Mouse (Mus musculus): ENCODE data around the gene Klhl28. TPM values are rescaled to one million over a fixed set of nuclear protein-coding genes. Genes with fewer than 3 reads are reported as not detected.

Gene Klhl28
- polyA plus RNA-seq (2014; fragmentation: Nextera tagmentation; extraction: Ambion mirVana), result 13.1 and 15.1 TPM in 2 replicates

DNA sequence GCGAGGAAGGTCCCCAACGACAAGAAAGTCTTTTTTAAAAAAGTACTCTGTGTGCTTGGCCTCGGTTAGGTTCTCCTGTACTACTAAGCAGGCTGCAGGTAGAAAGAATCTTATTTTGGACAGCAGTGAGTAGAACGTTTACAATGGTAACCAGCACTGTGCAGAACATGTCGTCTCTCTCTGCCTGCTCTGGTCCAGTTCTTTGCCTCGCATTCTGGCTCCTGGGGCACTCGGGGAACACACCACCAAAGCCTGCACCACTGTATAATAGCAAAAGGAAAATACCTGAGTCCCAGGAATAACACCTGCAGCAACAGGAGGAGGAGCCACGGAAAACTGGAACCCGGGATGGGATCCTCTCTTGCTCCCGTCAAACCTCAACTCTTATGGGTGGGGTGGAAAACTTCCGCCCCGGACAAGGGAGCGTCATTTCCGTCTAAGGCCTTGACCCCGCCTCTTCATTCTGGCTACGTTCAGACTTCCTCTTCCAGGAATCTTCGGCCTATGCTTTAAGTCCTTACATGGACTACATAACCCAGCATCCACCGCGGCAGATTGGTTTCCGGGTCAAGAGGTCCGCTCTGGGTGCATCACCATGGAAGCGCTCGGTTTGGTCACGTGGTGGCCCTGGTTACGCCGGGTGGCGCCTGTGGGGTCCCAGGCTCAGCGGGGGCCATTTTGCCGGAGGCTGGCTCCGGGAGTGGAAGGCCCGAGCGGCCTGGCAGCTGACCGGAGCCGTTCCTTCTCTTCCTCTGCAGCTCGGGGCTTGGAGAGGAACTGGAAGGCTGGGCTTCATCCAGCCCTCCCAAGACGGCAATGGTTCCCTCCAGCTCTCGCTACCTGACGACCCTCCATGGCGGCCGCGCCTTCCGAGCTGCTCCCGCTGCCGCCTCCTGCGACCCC lies at the start of gene Klhl28, which contains the start of gene Togaram1:
TSS of gene Klhl28 (minus strand) at position 411 of the 903 bp plus-strand sequence.
TSS of gene Togaram1 (plus strand) at position 681 of the 903 bp plus-strand sequence.
- Histone ChIP-seq H3K9me3 (ENCODE audit: low read depth, low read length) (no peaks in the 10 kb centered on the region), H3K27ac (ENCODE audit: low read depth) (peak within 1 kb of the TSS; percentile 85), H3K36me3 (ENCODE audit: insufficient read depth) (no peaks in the 10 kb centered on the region), H3K4me2 (peak within 1 kb of the TSS; percentile 86), H3K4me3 (ENCODE audit: low read depth, low read length) (peak within 1 kb of the TSS; percentile 90), H3K9ac (peak within 1 kb of the TSS; percentile 90), H3K4me1 (ENCODE audit: insufficient read depth) (peaks cover 5% of the 10 kb centered on the region; the same call in 1 of the 2 replicates), H3K27me3 (ENCODE audit: insufficient read depth, low read length) (no peaks in the 10 kb centered on the region)
- TF ChIP-seq CTCF (IDR thresholded peaks at IDR 0.05; ENCODE audit: low read depth), result no peak
- ATAC-seq (ENCODE audit: insufficient read depth), result peak; percentile 99
- 0% methylated on average over 45 of the region's 45 CpGs for WGBS
- DNase-seq, result peak; percentile 100

- Histone ChIP-seq H3K27me3 (ENCODE audit: insufficient read depth, low read length) (no peaks in the 10 kb centered on the region), H3K9ac (no peak overlapping the region), H3K4me3 (ENCODE audit: low read depth, low read length) (no peak overlapping the region), H3K4me2 (no peak overlapping the region), H3K4me1 (ENCODE audit: insufficient read depth) (no peaks in the 10 kb centered on the region), H3K27ac (ENCODE audit: low read depth) (no peak overlapping the region), H3K9me3 (ENCODE audit: low read depth, low read length) (no peaks in the 10 kb centered on the region), H3K36me3 (ENCODE audit: insufficient read depth) (peaks cover 74% of the 10 kb centered on the region)
- DNase-seq, result no peak
- WGBS, result 87% methylated on average over 3 of the region's 3 CpGs
- TF ChIP-seq CTCF (IDR thresholded peaks at IDR 0.05; ENCODE audit: low read depth), result no peak
- ATAC-seq (ENCODE audit: insufficient read depth), result no peak
Observed at GRCm38 (mm10) chr12:65007725-65008124, 42.4 kb upstream of the Klhl28 start.

- Histone ChIP-seq H3K4me2 (no peak overlapping the region), H3K9ac (no peak overlapping the region), H3K36me3 (ENCODE audit: insufficient read depth) (peaks cover 42% of the 10 kb centered on the region), H3K4me3 (ENCODE audit: low read depth, low read length) (no peak overlapping the region), H3K9me3 (ENCODE audit: low read depth, low read length) (no peaks in the 10 kb centered on the region), H3K4me1 (ENCODE audit: insufficient read depth) (0 out of 2 replicates have a peak, but pooled peaks cover 2% of the 10 kb centered on the region), H3K27me3 (ENCODE audit: insufficient read depth, low read length) (no peaks in the 10 kb centered on the region), H3K27ac (ENCODE audit: low read depth) (no peak overlapping the region)
- WGBS, result 89% methylated on average over 1 of the region's 1 CpGs
- ATAC-seq (ENCODE audit: insufficient read depth), result no peak
- TF ChIP-seq CTCF (IDR thresholded peaks at IDR 0.05; ENCODE audit: low read depth), result no peak
- no peak for DNase-seq
Observed at GRCm38 (mm10) chr12:64977518-64977917, 12.2 kb upstream of the Klhl28 start.

GRCm38 (mm10) chr12:64976191-64976590 lies 10.9 kb upstream of the Klhl28 start:
- 0 out of 2 replicates have a peak, but pooled peaks cover 6% of the 10 kb centered on the region for H3K4me1 ChIP-seq (ENCODE audit: insufficient read depth)
- no peaks in the 10 kb centered on the region for H3K27me3 ChIP-seq (ENCODE audit: insufficient read depth, low read length)
- H3K9me3 ChIP-seq (ENCODE audit: low read depth, low read length), result no peaks in the 10 kb centered on the region
- no peak for ATAC-seq (ENCODE audit: insufficient read depth)
- no peak for TF ChIP-seq CTCF (IDR thresholded peaks at IDR 0.05; ENCODE audit: low read depth)
- DNase-seq, result no peak
- H3K4me2 ChIP-seq, result no peak overlapping the region
- peaks cover 37% of the 10 kb centered on the region for H3K36me3 ChIP-seq (ENCODE audit: insufficient read depth)
- H3K27ac ChIP-seq (ENCODE audit: low read depth), result no peak overlapping the region
- H3K4me3 ChIP-seq (ENCODE audit: low read depth, low read length), result no peak overlapping the region
- 43% methylated on average over 1 of the region's 1 CpGs for WGBS
- no peak overlapping the region for H3K9ac ChIP-seq

GRCm38 (mm10) chr12:64975558-64975957 lies 10.2 kb upstream of the Klhl28 start:
- no peaks in the 10 kb centered on the region for H3K27me3 ChIP-seq (ENCODE audit: insufficient read depth, low read length)
- WGBS, result 52% methylated on average over 6 of the region's 6 CpGs
- 0 out of 2 replicates have a peak, but pooled peaks cover 6% of the 10 kb centered on the region for H3K4me1 ChIP-seq (ENCODE audit: insufficient read depth)
- DNase-seq (peak; percentile 4), ATAC-seq (ENCODE audit: insufficient read depth) (no peak)
- no peak overlapping the region for H3K27ac ChIP-seq (ENCODE audit: low read depth)
- peaks cover 36% of the 10 kb centered on the region for H3K36me3 ChIP-seq (ENCODE audit: insufficient read depth)
- no peak overlapping the region for H3K4me3 ChIP-seq (ENCODE audit: low read depth, low read length)
- no peak for TF ChIP-seq CTCF (IDR thresholded peaks at IDR 0.05; ENCODE audit: low read depth)
- no peak overlapping the region for H3K4me2 ChIP-seq
- H3K9me3 ChIP-seq (ENCODE audit: low read depth, low read length), result no peaks in the 10 kb centered on the region
- H3K9ac ChIP-seq, result no peak overlapping the region

GRCm38 (mm10) chr12:64972063-64972462 lies 6.7 kb upstream of the Klhl28 start:
- no peaks in the 10 kb centered on the region for H3K27me3 ChIP-seq (ENCODE audit: insufficient read depth, low read length)
- peaks cover 6% of the 10 kb centered on the region for H3K36me3 ChIP-seq (ENCODE audit: insufficient read depth)
- ATAC-seq (ENCODE audit: insufficient read depth) (no peak), DNase-seq (no peak)
- no peak overlapping the region for H3K9ac ChIP-seq
- peaks cover 11% of the 10 kb centered on the region; the same call in 1 of the 2 replicates for H3K4me1 ChIP-seq (ENCODE audit: insufficient read depth)
- H3K4me2 ChIP-seq, result 0 out of 2 replicates have a peak overlapping the region, but pooled peaks have one; percentile 7
- H3K4me3 ChIP-seq (ENCODE audit: low read depth, low read length), result no peak overlapping the region
- WGBS, result 67% methylated on average over 6 of the region's 6 CpGs
- no peak overlapping the region for H3K27ac ChIP-seq (ENCODE audit: low read depth)
- no peak for TF ChIP-seq CTCF (IDR thresholded peaks at IDR 0.05; ENCODE audit: low read depth)
- H3K9me3 ChIP-seq (ENCODE audit: low read depth, low read length), result no peaks in the 10 kb centered on the region

DNA sequence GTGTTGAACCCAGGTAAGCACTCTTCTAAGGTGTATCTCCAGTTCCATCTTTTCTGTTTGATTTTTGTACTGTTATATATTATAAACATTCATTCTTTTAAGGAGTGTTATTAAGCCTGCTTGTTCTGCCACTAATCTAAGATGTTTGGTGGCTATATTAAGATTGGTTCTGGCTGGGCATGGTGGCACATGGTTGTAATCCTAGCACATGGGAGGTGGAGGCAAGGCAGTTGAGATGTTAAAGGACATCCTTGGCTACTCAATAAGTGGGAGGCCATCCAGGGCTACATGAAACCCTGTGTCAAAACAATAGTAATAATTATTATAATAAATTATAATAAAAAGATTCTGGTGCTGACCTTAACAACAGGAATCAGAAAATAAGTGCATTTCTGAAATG lies 6.1 kb upstream of the Klhl28 start:
- Histone ChIP-seq H3K9me3 (ENCODE audit: low read depth, low read length) (no peaks in the 10 kb centered on the region), H3K4me3 (ENCODE audit: low read depth, low read length) (no peak overlapping the region), H3K27me3 (ENCODE audit: insufficient read depth, low read length) (no peaks in the 10 kb centered on the region), H3K4me2 (no peak overlapping the region; the same call in 1 of the 2 replicates), H3K27ac (ENCODE audit: low read depth) (no peak overlapping the region), H3K4me1 (ENCODE audit: insufficient read depth) (peaks cover 11% of the 10 kb centered on the region; the same call in 1 of the 2 replicates), H3K9ac (no peak overlapping the region), H3K36me3 (ENCODE audit: insufficient read depth) (peaks cover 4% of the 10 kb centered on the region; the same call in 1 of the 2 replicates)
- TF ChIP-seq CTCF (IDR thresholded peaks at IDR 0.05; ENCODE audit: low read depth), result no peak
- no peak for ATAC-seq (ENCODE audit: insufficient read depth)
- DNase-seq, result no peak
